Mouse (Mus musculus): ENCODE data around the gene Gm10563. TPM values are rescaled to one million over a fixed set of nuclear protein-coding genes. Genes with fewer than 3 reads are reported as not detected.
A peak's percentile ranks its signal among the peaks of the same experiment; 100 is the strongest.

Gene Gm10563
- polyA plus RNA-seq, 1 experiment from 2014 or later: not detected

DNA sequence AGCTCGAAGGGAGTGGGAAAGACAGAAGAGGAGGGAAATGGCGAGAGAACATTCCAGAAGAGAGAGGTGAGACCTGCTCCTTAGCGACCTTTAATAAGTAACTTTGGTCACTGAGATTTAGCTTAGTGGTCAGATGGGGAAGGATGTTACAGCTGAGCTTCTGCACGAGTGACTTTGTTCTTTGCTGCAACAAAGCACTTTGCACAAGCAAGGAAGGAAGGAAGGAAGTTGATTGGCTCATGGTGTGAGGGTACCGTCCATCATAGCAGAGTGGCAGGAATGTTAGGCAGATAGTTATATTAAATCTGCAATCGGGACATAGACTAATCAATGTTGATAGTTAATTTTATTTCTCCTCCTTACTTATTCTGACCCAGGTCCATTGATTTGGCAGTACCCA, 14.9 kb downstream of the Gm10563 start:
- no peaks in the 10 kb centered on the region for H3K9me3 ChIP-seq (ENCODE audit: control insufficient read depth, low read length)
- no peaks in the 10 kb centered on the region for H3K27me3 ChIP-seq (replicated peaks; ENCODE audit: control insufficient read depth, insufficient read depth, low read length)
- no peak overlapping the region for H3K4me2 ChIP-seq (ENCODE audit: low read depth, low read length)
- H3K9ac ChIP-seq (ENCODE audit: low read depth, low read length): no peak overlapping the region
- no peak overlapping the region for H3K27ac ChIP-seq (ENCODE audit: low read length)
- 88% methylated on average over 6 of the region's 6 CpGs for WGBS
- H3K4me3 ChIP-seq (ENCODE audit: low read length): no peak overlapping the region
- ATAC-seq: no peak
- peaks cover 1% of the 10 kb centered on the region; the same call in 1 of the 2 replicates for H3K4me1 ChIP-seq (ENCODE audit: control insufficient read depth, insufficient read depth, low read length)
- H3K36me3 ChIP-seq (ENCODE audit: control insufficient read depth, insufficient read depth, low read length): peaks cover 11% of the 10 kb centered on the region; the same call in 1 of the 2 replicates

DNA sequence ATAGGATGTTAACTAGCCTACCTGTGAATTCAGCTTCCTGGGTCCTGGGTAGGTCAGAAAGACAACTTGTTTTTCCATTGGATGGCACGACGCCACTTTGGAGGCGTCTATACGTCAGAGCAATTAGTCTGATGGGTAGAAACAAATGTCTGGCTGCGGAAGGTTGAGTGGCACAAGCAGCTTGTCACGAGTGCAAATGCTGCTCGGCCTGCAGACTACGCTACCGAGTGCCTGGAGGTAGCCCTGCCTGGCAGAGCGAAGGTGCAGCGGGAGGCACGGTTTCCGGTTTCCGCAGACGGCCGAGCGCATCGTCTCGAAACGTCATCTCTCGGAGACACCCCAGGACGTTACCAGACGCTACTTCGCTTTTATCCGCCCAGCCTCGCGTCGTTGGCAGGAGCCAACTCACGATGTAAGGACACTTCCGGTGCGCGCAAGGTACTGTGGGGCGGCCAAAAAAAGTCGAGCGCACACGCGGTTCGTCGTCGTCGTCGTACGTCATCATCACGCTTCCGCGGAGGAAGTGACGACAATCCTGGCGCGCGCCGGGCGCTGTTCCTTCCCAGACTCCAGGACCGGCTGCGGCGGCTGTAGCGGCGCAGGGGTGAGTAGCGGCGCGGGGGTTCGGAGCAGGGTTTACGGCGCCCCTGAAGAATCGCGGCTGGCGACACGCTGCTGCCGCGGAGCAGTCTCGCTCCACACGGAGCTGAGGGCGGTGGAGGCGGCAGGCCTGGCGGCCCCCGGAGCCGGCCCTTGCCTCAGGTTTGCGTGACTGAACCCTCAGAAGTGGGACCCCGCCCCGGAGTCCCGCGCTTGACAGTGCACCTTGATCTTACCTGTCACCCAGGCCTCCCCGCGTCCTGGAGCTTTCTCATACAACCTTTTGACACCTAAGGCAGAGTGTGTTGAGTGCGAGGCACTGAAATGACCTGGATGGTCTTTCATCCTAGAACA, 20.6 kb downstream of the Gm10563 start, which contains the start of gene Cdk11b:
TSS of gene Cdk11b (plus strand) at position 517 of the 954 bp plus-strand sequence.
- H3K4me3 ChIP-seq (ENCODE audit: low read length): peak within 1 kb of the TSS; percentile 98
- H3K4me2 ChIP-seq (ENCODE audit: low read depth, low read length): peak within 1 kb of the TSS; percentile 83
- H3K9me3 ChIP-seq (ENCODE audit: control insufficient read depth, low read length): no peaks in the 10 kb centered on the region
- peak within 1 kb of the TSS; percentile 90 for H3K9ac ChIP-seq (ENCODE audit: low read depth, low read length)
- ATAC-seq: peak; percentile 100
- H3K27me3 ChIP-seq (replicated peaks; ENCODE audit: control insufficient read depth, insufficient read depth, low read length): no peaks in the 10 kb centered on the region
- H3K36me3 ChIP-seq (ENCODE audit: control insufficient read depth, insufficient read depth, low read length): 0 out of 2 replicates have a peak, but pooled peaks cover 3% of the 10 kb centered on the region
- peak within 1 kb of the TSS; percentile 94 for H3K27ac ChIP-seq (ENCODE audit: low read length)
- WGBS: under 1% methylated on average over 84 of the region's 84 CpGs
- H3K4me1 ChIP-seq (ENCODE audit: control insufficient read depth, insufficient read depth, low read length): peaks cover 6% of the 10 kb centered on the region

DNA sequence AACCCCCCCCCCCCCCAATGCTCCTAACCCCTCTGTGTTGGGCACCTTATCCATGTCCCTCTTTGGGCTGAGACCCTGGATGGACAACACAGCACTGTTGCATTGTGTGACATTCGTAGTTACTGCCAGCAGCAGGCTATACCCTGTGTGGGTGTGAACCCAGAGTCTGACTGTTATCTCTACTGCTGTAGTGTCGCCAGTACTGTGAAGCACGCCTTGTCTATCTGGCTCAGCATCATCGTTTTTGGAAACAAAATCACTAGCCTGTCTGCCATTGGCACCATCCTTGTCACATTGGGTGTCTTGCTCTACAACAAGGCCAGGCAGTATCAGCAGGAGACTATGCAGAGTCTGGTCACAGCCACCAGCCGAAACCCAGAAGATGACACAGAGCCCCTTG, 26.9 kb downstream of the Gm10563 start:
- no peak overlapping the region for H3K27ac ChIP-seq (ENCODE audit: low read length)
- 93% methylated on average over 5 of the region's 5 CpGs for WGBS
- no peak for ATAC-seq
- no peaks in the 10 kb centered on the region for H3K27me3 ChIP-seq (replicated peaks; ENCODE audit: control insufficient read depth, insufficient read depth, low read length)
- H3K4me1 ChIP-seq (ENCODE audit: control insufficient read depth, insufficient read depth, low read length): no peaks in the 10 kb centered on the region
- H3K9ac ChIP-seq (ENCODE audit: low read depth, low read length): no peak overlapping the region
- no peak overlapping the region for H3K4me2 ChIP-seq (ENCODE audit: low read depth, low read length)
- no peak overlapping the region for H3K4me3 ChIP-seq (ENCODE audit: low read length)
- H3K36me3 ChIP-seq (ENCODE audit: control insufficient read depth, insufficient read depth, low read length): peaks cover 11% of the 10 kb centered on the region; the same call in 1 of the 2 replicates
- H3K9me3 ChIP-seq (ENCODE audit: control insufficient read depth, low read length): no peaks in the 10 kb centered on the region

DNA sequence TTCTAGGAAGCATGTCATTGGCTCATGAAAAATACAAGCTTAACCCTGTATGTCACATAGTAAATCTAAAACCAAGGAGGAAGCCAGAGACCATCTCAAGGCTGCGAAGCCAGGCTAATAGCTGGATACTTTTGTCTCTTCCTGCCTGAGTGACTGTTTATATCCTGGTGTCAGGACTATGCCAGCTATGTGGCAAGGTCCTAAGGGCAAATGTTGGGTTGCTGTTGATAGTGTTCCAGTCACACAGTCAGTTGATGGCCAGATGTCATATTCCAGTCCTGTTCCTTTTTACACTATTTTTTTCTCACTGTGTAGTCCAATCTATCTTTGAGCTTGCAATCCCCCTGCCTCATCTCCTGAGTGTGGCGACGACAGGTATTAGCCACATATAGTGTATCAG, 31.9 kb downstream of the Gm10563 start:
- H3K36me3 ChIP-seq (ENCODE audit: control insufficient read depth, insufficient read depth, low read length): peaks cover 9% of the 10 kb centered on the region
- no peak for ATAC-seq
- WGBS: 91% methylated on average over 3 of the region's 3 CpGs

DNA sequence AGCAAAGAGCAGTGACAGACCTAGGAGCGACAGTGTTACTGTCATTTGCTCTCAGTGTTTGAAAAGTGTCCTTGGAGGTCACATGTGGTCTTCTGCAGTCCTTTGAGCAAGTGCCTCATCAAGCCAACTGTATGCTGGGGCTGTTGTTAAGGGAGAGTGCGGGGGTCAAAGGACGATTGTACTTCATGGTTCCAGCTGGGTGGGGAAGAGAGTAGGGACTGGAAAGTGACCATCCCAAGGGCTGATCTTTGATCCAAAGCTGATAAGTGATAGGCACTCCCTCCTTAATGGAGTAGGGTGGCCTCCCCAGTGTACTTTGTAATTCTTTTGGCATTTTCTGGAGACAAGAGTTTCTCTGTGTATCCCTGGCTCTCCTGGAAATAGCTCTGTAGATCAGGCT, 33.3 kb downstream of the Gm10563 start:
- Histone ChIP-seq H3K4me1 (ENCODE audit: control insufficient read depth, insufficient read depth, low read length) (no peaks in the 10 kb centered on the region), H3K4me2 (ENCODE audit: low read depth, low read length) (no peak overlapping the region), H3K9me3 (ENCODE audit: control insufficient read depth, low read length) (no peaks in the 10 kb centered on the region), H3K27ac (ENCODE audit: low read length) (peak overlapping the region; percentile 55; the same call in 1 of the 2 replicates), H3K36me3 (ENCODE audit: control insufficient read depth, insufficient read depth, low read length) (no peaks in the 10 kb centered on the region; the same call in 1 of the 2 replicates), H3K27me3 (replicated peaks; ENCODE audit: control insufficient read depth, insufficient read depth, low read length) (no peaks in the 10 kb centered on the region), H3K4me3 (ENCODE audit: low read length) (no peak overlapping the region), H3K9ac (ENCODE audit: low read depth, low read length) (no peak overlapping the region)
- 82% methylated on average over 3 of the region's 3 CpGs for WGBS
- peak; percentile 86 for ATAC-seq

More for the DNA sequence above, 31.9 kb downstream of the Gm10563 start:
- no peak overlapping the region for H3K4me3 ChIP-seq (ENCODE audit: low read length)
- H3K9me3 ChIP-seq (ENCODE audit: control insufficient read depth, low read length): no peaks in the 10 kb centered on the region
- no peak overlapping the region for H3K4me2 ChIP-seq (ENCODE audit: low read depth, low read length)
- no peaks in the 10 kb centered on the region for H3K27me3 ChIP-seq (replicated peaks; ENCODE audit: control insufficient read depth, insufficient read depth, low read length)
- H3K4me1 ChIP-seq (ENCODE audit: control insufficient read depth, insufficient read depth, low read length): no peaks in the 10 kb centered on the region
- H3K9ac ChIP-seq (ENCODE audit: low read depth, low read length): no peak overlapping the region
- no peak overlapping the region for H3K27ac ChIP-seq (ENCODE audit: low read length)

DNA sequence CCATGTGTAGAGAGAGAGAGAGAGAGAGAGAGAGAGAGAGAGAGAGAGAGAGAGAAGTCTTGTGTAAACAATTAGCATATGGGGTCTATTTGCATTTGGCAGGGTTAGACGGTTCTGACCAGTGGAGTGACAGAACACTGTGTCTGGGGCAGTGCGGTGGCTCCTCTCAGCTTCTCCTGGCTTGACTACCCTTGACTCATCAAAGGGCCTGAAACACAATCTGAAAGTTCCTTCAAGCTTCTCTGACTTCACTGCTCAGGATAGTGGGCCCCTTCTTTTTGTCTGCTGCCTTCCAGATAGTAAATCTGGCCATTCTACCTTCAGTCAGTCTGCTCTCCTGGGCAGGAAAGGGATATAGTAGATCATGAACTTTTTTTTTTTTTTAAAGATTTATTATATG, 38.4 kb downstream of the Gm10563 start:
- ATAC-seq: no peak
- no peaks in the 10 kb centered on the region; the same call in 1 of the 2 replicates for H3K36me3 ChIP-seq (ENCODE audit: control insufficient read depth, insufficient read depth, low read length)
- 66% methylated on average over 2 of the region's 2 CpGs for WGBS

DNA sequence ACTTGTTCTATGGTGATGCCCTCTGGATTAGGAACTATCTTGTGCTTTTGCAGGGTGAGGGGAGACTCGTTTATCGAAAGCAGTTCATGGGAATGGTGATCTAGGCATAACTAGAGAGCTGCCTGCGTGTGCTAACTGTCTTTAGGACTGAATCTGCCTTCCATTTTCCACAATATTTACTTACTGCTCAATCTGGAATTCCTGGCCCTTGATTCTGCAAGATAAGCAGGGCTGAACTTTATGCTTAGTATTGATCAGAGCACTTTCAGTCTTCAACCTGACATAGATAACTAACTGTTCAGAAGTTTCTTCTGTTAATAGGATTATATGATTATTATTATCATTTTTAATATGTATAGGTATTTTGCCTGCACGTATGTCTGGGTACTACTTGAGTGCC, 40.1 kb downstream of the Gm10563 start:
- Histone ChIP-seq H3K27me3 (replicated peaks; ENCODE audit: control insufficient read depth, insufficient read depth, low read length) (no peaks in the 10 kb centered on the region), H3K4me1 (ENCODE audit: control insufficient read depth, insufficient read depth, low read length) (peaks cover 9% of the 10 kb centered on the region), H3K4me3 (ENCODE audit: low read length) (no peak overlapping the region), H3K9ac (ENCODE audit: low read depth, low read length) (no peak overlapping the region), H3K27ac (ENCODE audit: low read length) (no peak overlapping the region), H3K9me3 (ENCODE audit: control insufficient read depth, low read length) (no peaks in the 10 kb centered on the region), H3K36me3 (ENCODE audit: control insufficient read depth, insufficient read depth, low read length) (no peaks in the 10 kb centered on the region; the same call in 1 of the 2 replicates), H3K4me2 (ENCODE audit: low read depth, low read length) (no peak overlapping the region)
- ATAC-seq: no peak
- 78% methylated on average over 4 of the region's 4 CpGs for WGBS

More for the DNA sequence above, 38.4 kb downstream of the Gm10563 start:
- no peaks in the 10 kb centered on the region for H3K9me3 ChIP-seq (ENCODE audit: control insufficient read depth, low read length)
- H3K27me3 ChIP-seq (replicated peaks; ENCODE audit: control insufficient read depth, insufficient read depth, low read length): no peaks in the 10 kb centered on the region
- H3K4me2 ChIP-seq (ENCODE audit: low read depth, low read length): no peak overlapping the region
- H3K27ac ChIP-seq (ENCODE audit: low read length): no peak overlapping the region
- H3K9ac ChIP-seq (ENCODE audit: low read depth, low read length): no peak overlapping the region
- peaks cover 9% of the 10 kb centered on the region for H3K4me1 ChIP-seq (ENCODE audit: control insufficient read depth, insufficient read depth, low read length)
- no peak overlapping the region for H3K4me3 ChIP-seq (ENCODE audit: low read length)

DNA sequence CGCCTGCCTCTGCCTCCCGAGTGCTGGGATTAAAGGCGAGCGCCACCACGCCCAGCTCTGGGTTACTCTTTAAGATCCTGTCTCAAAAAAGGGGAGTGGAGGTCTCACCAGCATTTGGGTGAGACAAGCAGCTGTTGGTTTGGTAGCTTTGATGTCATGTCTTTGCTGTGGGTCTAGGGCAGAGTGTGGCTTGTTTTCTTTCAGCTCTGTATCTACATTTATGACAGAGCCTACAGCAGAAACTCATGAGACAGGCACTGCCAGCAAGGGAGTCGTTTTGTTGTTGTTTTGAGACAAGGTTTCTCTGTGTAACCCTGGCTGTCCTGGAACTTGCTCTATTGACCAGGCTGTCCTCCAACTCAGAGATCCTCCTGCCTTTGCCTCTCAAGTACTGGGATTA, 41.4 kb downstream of the Gm10563 start:
- Histone ChIP-seq H3K36me3 (ENCODE audit: control insufficient read depth, insufficient read depth, low read length) (no peaks in the 10 kb centered on the region), H3K4me1 (ENCODE audit: control insufficient read depth, insufficient read depth, low read length) (peaks cover 9% of the 10 kb centered on the region), H3K4me2 (ENCODE audit: low read depth, low read length) (no peak overlapping the region), H3K9me3 (ENCODE audit: control insufficient read depth, low read length) (no peaks in the 10 kb centered on the region), H3K4me3 (ENCODE audit: low read length) (no peak overlapping the region), H3K27me3 (replicated peaks; ENCODE audit: control insufficient read depth, insufficient read depth, low read length) (no peaks in the 10 kb centered on the region), H3K9ac (ENCODE audit: low read depth, low read length) (no peak overlapping the region), H3K27ac (ENCODE audit: low read length) (no peak overlapping the region)
- 94% methylated on average over 6 of the region's 6 CpGs for WGBS
- no peak for ATAC-seq

DNA sequence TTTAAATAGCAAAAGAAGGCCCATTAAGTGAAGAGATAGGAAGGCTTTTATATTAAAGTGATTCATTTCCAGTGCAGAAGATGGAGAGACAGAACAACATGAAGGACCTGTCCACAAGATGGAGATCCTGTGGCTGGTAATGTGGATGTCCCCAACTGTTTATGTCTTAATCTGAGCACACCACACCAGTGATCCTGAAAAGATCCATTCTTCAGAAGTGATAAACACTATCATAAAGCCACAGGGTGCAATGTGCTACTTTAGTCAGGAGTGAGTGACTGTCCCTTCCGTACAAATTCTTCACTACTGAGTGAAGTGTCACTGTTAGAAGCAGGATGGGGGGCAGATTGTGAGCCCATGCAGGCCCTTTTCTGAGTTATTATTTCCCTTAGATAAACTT, 42.5 kb downstream of the Gm10563 start:
- WGBS: 89% methylated on average over 1 of the region's 1 CpGs
- Histone ChIP-seq H3K4me3 (ENCODE audit: low read length) (peak overlapping the region; percentile 98; the same call in 1 of the 2 replicates), H3K9ac (ENCODE audit: low read depth, low read length) (0 out of 2 replicates have a peak overlapping the region, but pooled peaks have one; percentile 98)

More for the DNA sequence above, 42.5 kb downstream of the Gm10563 start:
- Histone ChIP-seq H3K36me3 (ENCODE audit: control insufficient read depth, insufficient read depth, low read length) (no peaks in the 10 kb centered on the region), H3K27me3 (replicated peaks; ENCODE audit: control insufficient read depth, insufficient read depth, low read length) (no peaks in the 10 kb centered on the region), H3K27ac (ENCODE audit: low read length) (no peak overlapping the region), H3K4me1 (ENCODE audit: control insufficient read depth, insufficient read depth, low read length) (peaks cover 9% of the 10 kb centered on the region), H3K9me3 (ENCODE audit: control insufficient read depth, low read length) (no peaks in the 10 kb centered on the region), H3K4me2 (ENCODE audit: low read depth, low read length) (peak overlapping the region; percentile 80)
- ATAC-seq: no peak

All from intestine, embryonic 16.5 days (tissue).